Mouse (Mus musculus) midbrain, embryonic 11.5 days (tissue): ENCODE measurements around the gene Gabbr2. TPM values are rescaled to one million over a fixed set of nuclear protein-coding genes. Genes with fewer than 3 reads are reported as not detected.

Source experiments
- ATAC-seq: fragments of 200-750 bp; cut with Nextera tagmentation; 2 replicates; pipeline ENCODE4 v1.8.0; 2017; ENCODE audit warnings: moderate TSS enrichment, moderate library complexity; ENCODE audit not compliant: low FRiP score
- DNase-seq: peaks from one replicate; pipeline ENCODE4 v3.0.0; 2015; ENCODE audit warnings: low spot score; ENCODE audit errors: missing footprints
- H3K27ac ChIP-seq: fragments of 300-500 bp; sonication (generic); 2 replicates; pipeline ENCODE4 v1.5.1; 2014; ENCODE audit warnings: low read depth, low read length
- H3K27me3 ChIP-seq: fragments of 300-500 bp; sonication (generic); 2 replicates; pipeline ENCODE4 v1.6.1; 2014; ENCODE audit warnings: mild to moderate bottlenecking, low read length, moderate library complexity, mixed read lengths; ENCODE audit not compliant: control insufficient read depth, insufficient read depth
- H3K36me3 ChIP-seq: fragments of 300-500 bp; sonication (generic); 2 replicates; pipeline ENCODE4 v1.6.1; 2014; ENCODE audit warnings: mild to moderate bottlenecking, low read length, moderate library complexity, mixed read lengths; ENCODE audit not compliant: control insufficient read depth, insufficient read depth
- H3K4me1 ChIP-seq: fragments of 300-500 bp; sonication (generic); 2 replicates; pipeline ENCODE4 v1.6.1; 2014; ENCODE audit warnings: low read length; ENCODE audit not compliant: control insufficient read depth, insufficient read depth
- H3K4me2 ChIP-seq: fragments of 300-500 bp; sonication (generic); 2 replicates; pipeline ENCODE4 v1.6.1; 2014; ENCODE audit warnings: mild to moderate bottlenecking, moderate library complexity
- H3K4me3 ChIP-seq: fragments of 300-500 bp; sonication (generic); 2 replicates; pipeline ENCODE4 v1.5.1; 2014; ENCODE audit warnings: low read depth, low read length
- H3K9ac ChIP-seq: fragments of 300-500 bp; sonication (generic); 2 replicates; pipeline ENCODE4 v1.6.1; 2014; ENCODE audit warnings: low read length
- H3K9me3 ChIP-seq: fragments of 300-500 bp; sonication (generic); 2 replicates; pipeline ENCODE4 v1.6.1; 2016; ENCODE audit warnings: low read length; ENCODE audit not compliant: control insufficient read depth
- WGBS: fragments of 180-500 bp; shearing (Covaris S2); extraction: QIAGEN DNeasy Blood & Tissue Kit; methylation state at CpG from one replicate; pipeline ENCODE4 v1.1.7; 2014; 5-methylcytosine and 5-hydroxymethylcytosine counted together
- polyA plus RNA-seq: library from polyadenylated mRNA; unstranded; fragments of >200 nt; fragmentation: Nextera tagmentation; extraction: Ambion mirVana; gene quantifications from 2 replicates; pipeline ENCODE4 v1.2.1, GENCODE M21; 2014

Gabbr2 gene
- polyA plus RNA-seq, 1 experiment from 2014 or later: 0.38 TPM

DNA sequence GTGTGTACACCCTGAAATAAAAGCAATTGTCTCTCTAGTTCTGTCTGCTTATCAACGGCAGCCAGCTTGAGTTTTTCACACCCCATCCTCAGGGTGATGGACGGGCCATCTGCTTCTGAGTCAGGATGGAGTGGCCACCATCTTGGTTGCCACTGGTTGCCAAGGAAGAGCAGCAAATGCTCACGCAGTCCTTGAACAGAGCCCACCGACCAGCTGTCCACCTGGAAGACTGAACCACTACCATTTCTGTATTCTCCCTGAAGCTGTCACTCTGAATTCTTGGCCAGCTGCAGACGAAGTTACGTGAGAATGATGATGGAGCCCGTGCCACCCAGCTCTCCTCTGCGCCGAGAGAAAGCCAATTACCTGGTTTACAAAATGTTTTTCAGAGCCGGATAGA, 102.5 kb downstream of the Gabbr2 start:
- Histone ChIP-seq H3K4me2 (no peak overlapping the region), H3K9me3 (no peaks in the 10 kb centered on the region), H3K27me3 (no peaks in the 10 kb centered on the region; the same call in 1 of the 2 replicates), H3K4me3 (no peak overlapping the region), H3K27ac (no peak overlapping the region), H3K4me1 (no peaks in the 10 kb centered on the region), H3K9ac (no peak overlapping the region), H3K36me3 (no peaks in the 10 kb centered on the region)
- ATAC-seq (no peak), DNase-seq (no peak)
- 91% methylated on average over 10 of the region's 10 CpGs for WGBS

DNA sequence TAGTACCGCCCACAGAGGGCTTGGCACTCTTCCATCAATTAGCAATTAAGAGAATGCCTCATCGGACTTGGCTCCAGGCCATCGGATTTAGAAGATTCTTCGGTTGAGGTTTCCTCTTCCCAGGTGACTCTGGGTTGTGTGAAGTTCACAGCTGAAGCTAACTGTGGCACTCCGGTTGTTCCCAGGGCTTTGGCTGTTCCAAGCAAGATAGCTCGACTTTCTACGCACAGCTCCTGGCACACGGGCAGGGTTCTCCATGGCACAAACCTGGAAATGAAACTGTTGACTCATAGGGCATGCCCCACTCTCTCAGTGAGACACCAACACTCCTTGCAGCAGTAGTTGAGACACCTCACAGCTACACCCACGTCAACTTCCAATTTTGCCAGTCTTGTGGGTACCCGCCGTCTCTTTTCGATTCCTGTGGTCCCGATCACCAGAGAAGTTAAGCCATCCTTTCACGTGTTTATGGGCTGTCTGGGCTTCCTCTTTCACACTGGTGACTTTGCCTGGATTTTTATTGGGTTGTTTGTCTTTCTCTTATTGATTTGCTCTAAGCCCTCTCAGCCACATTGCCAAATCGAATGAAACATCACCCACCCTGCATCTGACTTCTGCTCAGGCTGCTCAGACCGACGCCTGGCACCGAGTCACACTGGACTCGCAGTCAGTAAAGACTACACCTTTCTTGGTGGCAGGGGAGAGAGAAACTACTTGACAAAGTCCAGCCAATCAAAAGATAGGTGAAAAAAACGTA, 105.9 kb downstream of the Gabbr2 start:
- no peaks in the 10 kb centered on the region; the same call in 1 of the 2 replicates for H3K27me3 ChIP-seq
- no peaks in the 10 kb centered on the region for H3K4me1 ChIP-seq
- 92% methylated on average over 20 of the region's 20 CpGs for WGBS
- DNase-seq (no peak), ATAC-seq (no peak)
- no peak overlapping the region for H3K27ac ChIP-seq
- no peaks in the 10 kb centered on the region for H3K36me3 ChIP-seq
- no peaks in the 10 kb centered on the region for H3K9me3 ChIP-seq
- no peak overlapping the region for H3K4me2 ChIP-seq
- H3K4me3 ChIP-seq: no peak overlapping the region
- no peak overlapping the region for H3K9ac ChIP-seq

DNA sequence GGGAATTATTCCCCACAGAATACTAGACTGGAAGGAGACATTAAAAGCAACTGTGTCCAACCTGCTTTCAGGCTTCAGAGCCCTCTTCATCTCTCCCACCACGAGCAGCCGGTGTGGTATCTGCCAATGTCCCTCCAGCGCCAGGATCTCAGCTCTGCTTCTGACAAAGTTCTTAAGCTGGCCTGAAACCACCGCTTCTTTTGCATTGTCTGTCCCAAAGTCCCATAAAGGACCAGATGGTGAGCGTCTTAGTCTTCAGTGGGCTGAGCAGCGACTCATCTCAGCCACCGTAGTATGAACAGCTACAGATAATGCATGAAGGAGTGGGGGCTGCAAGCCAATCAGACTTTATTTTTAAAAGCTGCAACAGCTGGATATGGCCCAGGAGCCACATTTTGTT, 107.5 kb downstream of the Gabbr2 start:
- H3K4me2 ChIP-seq: no peak overlapping the region
- H3K4me1 ChIP-seq: 0 out of 2 replicates have a peak, but pooled peaks cover 2% of the 10 kb centered on the region
- DNase-seq (no peak), ATAC-seq (no peak)
- no peak overlapping the region for H3K27ac ChIP-seq
- WGBS: 76% methylated on average over 7 of the region's 7 CpGs
- H3K4me3 ChIP-seq: no peak overlapping the region
- H3K27me3 ChIP-seq: no peaks in the 10 kb centered on the region; the same call in 1 of the 2 replicates
- H3K36me3 ChIP-seq: no peaks in the 10 kb centered on the region
- H3K9ac ChIP-seq: no peak overlapping the region
- H3K9me3 ChIP-seq: no peaks in the 10 kb centered on the region

DNA sequence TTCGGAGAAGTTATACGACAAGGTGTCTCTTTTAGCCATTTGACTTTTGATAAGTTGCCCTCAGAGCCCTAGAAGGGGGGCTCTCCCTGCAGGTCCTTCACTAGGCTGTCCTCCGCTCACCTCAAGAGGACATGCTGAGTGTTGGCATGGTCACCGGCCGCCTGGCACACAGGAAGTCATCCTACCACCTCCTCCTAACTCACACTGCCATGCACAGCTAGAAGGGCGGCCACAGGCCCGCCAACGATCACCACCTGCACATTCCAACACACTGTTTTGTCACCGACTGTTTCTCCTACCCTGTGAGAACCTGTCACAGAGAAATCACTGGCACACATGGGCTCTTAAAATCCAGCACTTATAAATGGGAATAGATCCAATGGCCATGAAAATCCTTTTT, 108.1 kb downstream of the Gabbr2 start:
- ATAC-seq (no peak), DNase-seq (no peak)
- Histone ChIP-seq H3K4me2 (no peak overlapping the region), H3K9ac (no peak overlapping the region), H3K36me3 (no peaks in the 10 kb centered on the region), H3K27ac (no peak overlapping the region), H3K9me3 (no peaks in the 10 kb centered on the region), H3K4me3 (no peak overlapping the region), H3K27me3 (no peaks in the 10 kb centered on the region; the same call in 1 of the 2 replicates), H3K4me1 (0 out of 2 replicates have a peak, but pooled peaks cover 2% of the 10 kb centered on the region)
- WGBS: 86% methylated on average over 9 of the region's 9 CpGs

DNA sequence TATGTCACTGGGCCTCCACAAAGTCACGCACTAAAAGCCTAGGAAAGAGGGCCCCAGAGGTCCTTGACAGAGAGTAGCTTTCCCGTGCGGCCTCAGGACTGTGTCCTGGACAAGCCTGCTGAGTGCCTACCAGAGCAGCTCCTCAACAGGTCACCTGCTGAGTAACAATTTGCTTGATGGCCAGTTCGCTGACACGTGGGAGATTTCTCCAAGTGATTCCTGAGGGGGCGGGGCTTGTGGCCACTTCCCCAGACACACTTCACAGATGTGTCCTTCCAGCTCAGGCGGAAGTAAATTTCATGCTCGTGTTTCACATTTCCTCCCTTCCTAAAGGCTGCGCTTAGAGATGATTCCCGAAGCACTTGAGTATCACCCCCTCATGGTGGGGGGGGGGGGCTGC, 108.6 kb downstream of the Gabbr2 start:
- H3K9ac ChIP-seq: no peak overlapping the region
- no peak for DNase-seq
- no peaks in the 10 kb centered on the region for H3K36me3 ChIP-seq
- no peaks in the 10 kb centered on the region; the same call in 1 of the 2 replicates for H3K27me3 ChIP-seq
- 52% methylated on average over 10 of the region's 10 CpGs for WGBS
- no peak for ATAC-seq
- no peaks in the 10 kb centered on the region for H3K9me3 ChIP-seq
- H3K4me2 ChIP-seq: no peak overlapping the region
- no peak overlapping the region for H3K27ac ChIP-seq
- H3K4me1 ChIP-seq: 0 out of 2 replicates have a peak, but pooled peaks cover 2% of the 10 kb centered on the region
- H3K4me3 ChIP-seq: no peak overlapping the region

DNA sequence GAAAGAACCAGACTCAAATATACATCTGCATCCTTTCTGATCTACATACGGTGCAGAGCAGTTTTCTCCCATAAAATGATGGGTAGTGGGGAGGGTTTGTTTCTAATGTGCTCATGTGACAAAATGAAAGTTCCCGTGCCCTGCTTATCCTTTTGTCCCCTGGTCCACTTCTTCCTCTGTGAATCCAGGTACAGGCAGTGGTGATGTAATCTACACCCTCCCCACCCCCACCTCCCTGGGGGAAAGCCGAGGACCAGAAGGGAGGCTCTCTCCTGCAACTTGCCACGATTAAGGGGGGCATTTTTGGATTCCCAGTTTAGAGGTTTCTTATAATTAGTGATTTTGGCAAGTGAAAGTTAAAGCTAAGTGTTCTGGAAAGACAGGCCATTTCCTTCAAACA, 110.4 kb downstream of the Gabbr2 start:
- no peak overlapping the region for H3K4me2 ChIP-seq
- no peak for DNase-seq
- H3K9ac ChIP-seq: no peak overlapping the region
- WGBS: 67% methylated on average over 4 of the region's 4 CpGs
- H3K36me3 ChIP-seq: no peaks in the 10 kb centered on the region
- H3K4me1 ChIP-seq: 0 out of 2 replicates have a peak, but pooled peaks cover 2% of the 10 kb centered on the region
- H3K4me3 ChIP-seq: no peak overlapping the region
- no peak overlapping the region for H3K27ac ChIP-seq
- H3K27me3 ChIP-seq: no peaks in the 10 kb centered on the region
- no peaks in the 10 kb centered on the region for H3K9me3 ChIP-seq
- no peak for ATAC-seq

DNA sequence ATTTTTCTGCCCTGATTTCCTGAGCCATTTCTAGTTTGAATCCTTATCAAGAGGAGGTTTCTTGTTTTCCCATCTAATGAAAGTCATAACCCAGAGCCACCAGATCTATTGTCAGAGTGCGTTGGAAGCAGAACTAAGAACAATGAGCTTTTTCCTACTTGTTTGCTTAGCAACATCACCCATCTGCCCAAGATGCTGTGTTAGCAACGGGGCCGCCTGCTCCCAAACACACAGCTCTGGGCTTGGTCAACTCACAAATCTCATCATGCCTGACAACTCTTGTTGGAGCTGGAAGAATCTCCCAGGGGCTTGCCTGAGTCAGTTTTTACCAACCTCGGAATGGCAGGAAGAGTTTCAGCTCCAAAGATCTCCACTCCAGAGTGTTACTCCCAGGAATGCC, 111.7 kb downstream of the Gabbr2 start:
- 34% methylated on average over 4 of the region's 4 CpGs for WGBS
- Histone ChIP-seq H3K9ac (no peak overlapping the region), H3K27me3 (no peaks in the 10 kb centered on the region), H3K36me3 (no peaks in the 10 kb centered on the region), H3K9me3 (no peaks in the 10 kb centered on the region), H3K4me2 (no peak overlapping the region), H3K4me1 (0 out of 2 replicates have a peak, but pooled peaks cover 2% of the 10 kb centered on the region), H3K27ac (no peak overlapping the region), H3K4me3 (no peak overlapping the region)
- DNase-seq (no peak), ATAC-seq (no peak)

DNA sequence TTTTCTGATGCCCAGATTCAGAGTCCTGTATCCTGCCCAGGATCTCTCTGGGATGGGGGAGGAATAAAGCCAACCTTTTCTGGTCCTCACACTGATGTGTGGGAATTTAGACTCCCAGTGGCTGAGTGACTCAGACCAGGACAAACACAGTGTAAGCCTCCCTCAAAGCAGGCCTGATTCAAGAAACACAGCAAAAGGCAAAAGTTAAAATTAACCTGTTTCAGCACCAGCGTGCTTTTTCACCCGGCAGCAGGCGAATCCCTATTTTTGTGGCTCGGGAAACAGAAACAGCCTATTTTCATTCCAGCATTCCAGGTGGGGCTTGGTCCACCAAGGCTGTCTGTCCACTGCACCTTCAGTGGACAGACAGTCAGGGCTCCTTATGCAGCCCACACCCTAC, 118.9 kb downstream of the Gabbr2 start:
- no peak overlapping the region for H3K9ac ChIP-seq
- H3K9me3 ChIP-seq: no peaks in the 10 kb centered on the region
- no peaks in the 10 kb centered on the region for H3K27me3 ChIP-seq
- no peaks in the 10 kb centered on the region for H3K36me3 ChIP-seq
- 93% methylated on average over 4 of the region's 4 CpGs for WGBS
- DNase-seq (no peak), ATAC-seq (no peak)
- H3K27ac ChIP-seq: no peak overlapping the region
- H3K4me3 ChIP-seq: no peak overlapping the region
- H3K4me1 ChIP-seq: no peaks in the 10 kb centered on the region
- H3K4me2 ChIP-seq: no peak overlapping the region

DNA sequence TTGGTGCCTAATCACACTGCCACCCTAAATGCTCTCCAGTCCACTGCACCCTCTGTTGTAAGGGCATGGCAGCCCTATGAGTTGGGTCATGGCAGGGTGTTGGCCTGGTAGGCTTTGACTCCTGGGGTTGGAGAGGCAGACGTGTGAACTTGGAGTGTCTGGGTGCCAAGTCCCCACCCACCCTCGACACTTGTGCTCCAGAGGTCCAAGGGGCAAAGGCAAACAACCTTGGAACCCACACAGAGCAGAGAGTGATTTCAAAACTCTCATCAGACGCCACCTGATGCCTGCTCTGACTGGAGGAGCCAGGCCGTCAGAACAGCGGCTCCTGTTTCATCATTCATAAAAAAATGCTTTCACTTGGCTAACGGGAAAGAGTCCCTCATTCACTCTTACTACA, 121.5 kb downstream of the Gabbr2 start:
- H3K27me3 ChIP-seq: no peaks in the 10 kb centered on the region
- H3K4me3 ChIP-seq: no peak overlapping the region
- H3K4me2 ChIP-seq: no peak overlapping the region
- no peaks in the 10 kb centered on the region for H3K4me1 ChIP-seq
- H3K27ac ChIP-seq: no peak overlapping the region
- no peaks in the 10 kb centered on the region for H3K9me3 ChIP-seq
- no peak overlapping the region for H3K9ac ChIP-seq
- no peaks in the 10 kb centered on the region for H3K36me3 ChIP-seq
- DNase-seq: no peak
- ATAC-seq: no peak
- 75% methylated on average over 6 of the region's 6 CpGs for WGBS
